Mouse (Mus musculus) ES-CJ7 (cell line): ENCODE measurements around the gene Rrbp1.

Source experiments
- DNase-seq: peaks from one replicate; pipeline ENCODE4 v3.0.0; 2011; ENCODE audit warnings: low read depth, low spot score

Gene Rrbp1

DNA sequence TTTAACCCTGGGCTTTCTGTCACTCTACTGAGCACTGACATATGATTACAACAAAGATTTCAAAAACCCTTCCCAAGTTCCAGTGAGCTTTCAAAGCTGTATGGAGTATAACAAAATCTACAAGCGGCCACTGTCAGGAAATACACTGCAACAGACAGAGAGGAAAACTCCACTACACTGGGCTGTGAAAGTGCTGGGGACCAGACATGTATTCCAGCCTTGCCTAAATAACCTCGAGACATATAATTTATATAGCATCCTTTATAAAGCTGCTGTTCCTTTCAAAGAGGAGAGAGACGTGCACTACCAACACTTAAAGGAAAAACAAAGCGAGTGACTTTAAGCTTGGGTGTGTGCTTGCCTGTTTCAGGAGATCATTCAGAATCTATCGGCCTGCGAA lies 4.4 kb downstream of the Rrbp1 start:
- DNase-seq: no peak

DNA sequence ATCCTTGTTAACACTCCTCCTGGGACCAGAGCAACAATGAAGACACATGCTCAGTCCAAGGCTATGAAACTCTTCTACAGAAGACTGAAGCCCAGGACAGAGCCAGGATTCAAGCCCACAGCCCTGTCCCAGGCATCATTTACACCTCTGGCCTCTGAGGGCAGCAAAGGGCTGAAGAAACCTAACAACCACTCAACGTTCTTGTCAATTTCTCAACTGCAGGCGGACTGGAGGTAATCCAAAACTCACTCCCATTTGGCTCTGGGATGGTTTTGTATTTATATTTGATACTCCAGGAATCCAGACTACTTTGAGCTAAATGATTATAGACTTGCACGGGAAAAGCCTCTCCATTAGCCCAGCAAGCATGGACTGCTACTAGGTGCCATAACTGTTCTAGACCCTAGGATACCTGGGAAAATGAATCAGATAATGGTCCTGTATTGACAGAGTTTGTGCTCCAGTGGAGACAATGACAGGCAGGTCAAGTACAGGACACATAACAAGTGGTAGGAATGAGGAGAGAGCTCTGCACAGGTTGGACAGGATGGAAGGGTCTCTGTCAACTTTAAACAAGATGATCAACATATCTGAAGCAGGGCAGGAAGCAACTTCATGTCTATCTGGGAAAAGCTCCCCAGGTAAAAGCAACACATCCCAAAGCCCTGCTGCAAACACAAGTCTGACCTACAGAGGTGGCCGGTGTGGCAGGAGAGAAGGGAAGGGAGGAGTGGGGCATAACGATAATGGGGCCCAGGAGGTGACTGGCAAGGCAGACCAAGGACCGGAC lies 5.7 kb downstream of the Rrbp1 start:
- DNase-seq: no peak

DNA sequence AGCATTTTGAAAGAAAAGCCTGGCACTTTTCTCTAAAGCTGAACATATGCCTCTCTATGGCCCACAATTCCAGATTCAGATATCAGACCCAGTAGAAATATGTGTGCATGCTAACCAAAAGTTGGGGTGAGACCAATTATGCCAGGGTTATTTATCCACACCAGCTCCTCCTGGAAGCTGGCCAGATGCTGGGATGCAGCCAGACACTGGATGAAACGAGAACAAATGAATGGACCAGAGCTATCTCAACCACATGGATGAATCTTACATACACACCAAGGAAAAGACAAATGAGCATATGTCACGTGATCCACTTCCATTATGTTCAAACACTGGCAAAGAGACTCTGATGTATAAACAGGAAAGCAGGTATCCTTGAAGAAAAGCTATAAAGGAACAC lies 7.5 kb downstream of the Rrbp1 start:
- no peak for DNase-seq

DNA sequence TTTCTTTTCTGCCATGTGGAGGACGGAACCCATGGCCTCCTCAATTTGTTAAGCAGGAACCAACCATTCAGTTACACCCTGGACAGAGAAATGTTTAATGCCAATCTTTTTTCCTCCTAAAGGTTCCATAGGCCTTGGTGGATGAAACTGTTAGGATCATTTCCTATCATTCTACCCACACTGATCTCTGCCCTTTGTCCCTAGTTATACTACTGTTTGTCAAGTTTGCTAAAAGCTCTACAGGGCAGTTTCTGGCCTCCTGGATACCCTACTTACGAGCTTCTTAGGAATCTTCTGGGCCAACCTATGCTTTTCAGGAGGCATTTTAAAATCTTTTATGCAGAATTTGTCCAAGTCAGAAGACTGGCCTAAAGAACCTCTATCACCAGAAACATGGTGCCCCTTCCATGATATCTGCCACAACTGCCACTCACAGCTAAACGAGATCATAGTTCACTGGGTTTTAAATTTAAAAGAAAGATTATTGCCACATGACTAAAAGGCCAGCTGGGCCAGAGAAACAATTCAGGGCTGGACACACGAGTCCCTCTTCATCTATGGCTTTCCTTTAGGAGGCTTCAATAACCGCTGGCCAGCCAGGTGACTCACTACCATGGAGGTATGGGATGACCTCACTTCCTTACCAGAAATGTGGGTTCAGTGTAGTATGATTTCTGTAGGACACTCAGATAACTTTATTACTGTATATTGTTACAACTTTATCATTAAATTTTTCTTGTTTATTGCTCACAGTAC lies 8.7 kb downstream of the Rrbp1 start:
- no peak for DNase-seq

DNA sequence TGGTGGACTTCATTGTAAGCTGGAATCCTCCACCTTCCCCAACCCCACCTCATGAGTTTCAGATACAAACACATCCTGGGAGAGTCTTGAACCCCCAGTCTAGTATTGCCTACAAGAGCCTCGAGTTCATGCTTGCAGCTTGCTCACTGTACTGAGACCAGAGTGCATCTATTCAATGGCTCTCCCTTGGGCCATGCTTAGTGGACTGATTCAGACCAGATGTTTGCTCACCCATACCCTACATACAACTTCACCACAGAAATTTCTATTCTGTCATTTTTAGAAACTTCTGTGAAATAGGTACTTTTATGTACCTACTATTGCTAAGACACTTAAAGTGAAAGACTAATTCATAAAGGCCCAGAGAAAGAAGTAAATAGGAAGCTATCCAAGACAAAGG lies 18.1 kb downstream of the Rrbp1 start:
- DNase-seq: no peak

DNA sequence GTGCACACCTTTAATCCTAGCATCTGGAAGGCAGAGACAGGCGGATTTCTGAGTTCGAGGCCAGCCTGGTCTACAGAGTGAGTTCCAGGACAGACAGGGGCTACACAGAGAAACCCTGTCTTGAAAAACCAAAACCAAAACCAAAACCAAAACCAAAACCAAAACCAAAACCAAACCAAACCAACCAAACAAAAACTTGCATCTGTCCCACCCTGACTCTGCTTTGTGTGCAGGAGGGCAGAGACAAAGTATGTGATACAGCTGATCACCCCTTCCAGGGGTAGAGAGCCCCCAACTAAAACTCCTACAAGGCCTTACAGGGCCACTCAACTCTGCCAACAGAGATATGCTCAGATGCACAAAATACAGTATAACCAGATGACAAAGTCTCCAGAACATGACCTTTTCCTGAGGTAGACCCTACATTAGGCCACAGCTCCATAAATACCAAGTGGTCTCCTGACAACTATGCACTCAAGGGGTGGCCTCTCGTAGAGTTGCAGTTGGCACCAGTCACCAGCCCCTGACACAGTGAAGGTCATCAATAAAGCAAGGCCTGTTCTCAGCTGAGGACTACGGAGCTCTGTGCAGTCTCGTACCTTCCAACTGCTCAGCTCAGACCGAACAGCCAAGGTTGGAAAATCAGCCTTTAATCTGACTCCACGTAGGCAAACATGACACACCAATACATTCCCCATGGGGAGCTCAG lies 18.9 kb downstream of the Rrbp1 start:
- DNase-seq: no peak

DNA sequence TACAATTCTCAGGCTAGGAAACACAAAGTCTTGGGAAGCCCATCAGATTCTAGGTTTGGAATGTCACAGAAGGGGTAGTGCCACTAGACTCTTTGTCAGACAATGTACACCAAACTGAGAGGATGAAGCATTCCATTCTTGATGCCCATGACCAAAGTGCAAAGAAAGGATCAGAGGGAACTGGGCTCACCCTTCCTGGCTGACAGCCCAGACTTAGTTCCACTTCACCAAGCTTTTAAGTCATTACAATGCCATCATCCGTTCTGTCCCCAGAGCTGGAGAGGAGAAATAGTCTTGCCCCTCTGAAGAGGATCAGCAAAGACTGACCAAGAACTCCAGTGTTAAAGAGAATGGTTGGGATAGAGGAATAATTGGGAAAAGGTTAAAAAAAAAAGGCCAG lies 20.1 kb downstream of the Rrbp1 start:
- DNase-seq: no peak

DNA sequence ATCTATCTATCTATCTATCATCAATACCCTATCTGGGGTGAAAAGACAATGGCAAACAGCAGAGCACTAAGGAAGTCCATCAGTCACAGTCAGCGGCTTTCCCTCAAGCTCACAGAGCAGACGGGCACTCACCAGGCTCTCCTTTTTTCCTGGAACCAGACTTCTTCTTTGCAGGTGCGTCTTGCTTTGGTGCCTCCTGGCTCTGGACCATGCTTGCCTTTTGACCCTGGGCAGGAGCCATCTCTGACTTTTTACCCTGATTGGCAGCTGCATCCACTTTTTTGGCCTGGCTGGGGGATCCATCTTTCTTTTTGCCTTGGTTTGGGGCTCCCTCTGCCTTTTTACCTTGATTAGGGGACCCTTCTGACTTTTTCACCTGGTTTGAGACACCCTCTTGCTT lies 23.0 kb downstream of the Rrbp1 start:
- DNase-seq: no peak

DNA sequence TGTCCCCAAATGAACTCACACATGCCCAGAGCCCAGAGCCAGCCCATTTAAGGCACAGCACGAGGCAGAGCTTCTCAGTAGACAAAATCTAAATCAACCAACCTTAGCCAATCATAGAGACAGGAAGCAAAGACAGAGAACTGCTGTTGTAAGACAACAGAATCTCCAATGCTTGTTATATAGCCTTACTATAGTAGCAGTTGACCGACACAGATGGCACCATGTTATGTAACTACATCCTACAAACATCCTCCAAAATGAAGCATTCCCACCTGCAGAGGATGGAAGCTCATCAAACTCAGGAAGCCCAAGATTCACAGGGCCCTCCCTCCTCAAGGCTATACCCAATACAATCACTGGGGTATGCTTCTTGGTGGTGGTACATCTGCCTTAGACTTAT lies 23.6 kb downstream of the Rrbp1 start:
- DNase-seq: no peak

DNA sequence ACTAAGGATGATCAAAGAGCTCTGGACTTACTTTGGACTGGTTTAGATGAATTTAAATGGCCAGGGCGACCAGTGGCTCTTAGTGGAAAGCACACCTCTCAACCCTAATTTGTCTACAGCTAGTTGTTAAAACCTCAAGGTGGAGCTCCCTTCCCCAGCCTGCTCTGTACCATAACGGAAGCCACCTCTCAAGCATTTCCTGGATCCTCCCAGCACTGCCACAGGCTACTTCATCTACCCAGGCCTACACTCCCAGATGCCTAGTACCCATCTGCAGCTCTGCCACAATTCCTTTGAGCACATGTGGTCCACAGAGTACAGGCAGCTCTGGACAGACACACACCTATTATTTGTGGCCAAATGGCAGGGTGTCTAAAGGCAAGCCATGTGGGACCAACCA lies 27.6 kb downstream of the Rrbp1 start:
- no peak for DNase-seq

DNA sequence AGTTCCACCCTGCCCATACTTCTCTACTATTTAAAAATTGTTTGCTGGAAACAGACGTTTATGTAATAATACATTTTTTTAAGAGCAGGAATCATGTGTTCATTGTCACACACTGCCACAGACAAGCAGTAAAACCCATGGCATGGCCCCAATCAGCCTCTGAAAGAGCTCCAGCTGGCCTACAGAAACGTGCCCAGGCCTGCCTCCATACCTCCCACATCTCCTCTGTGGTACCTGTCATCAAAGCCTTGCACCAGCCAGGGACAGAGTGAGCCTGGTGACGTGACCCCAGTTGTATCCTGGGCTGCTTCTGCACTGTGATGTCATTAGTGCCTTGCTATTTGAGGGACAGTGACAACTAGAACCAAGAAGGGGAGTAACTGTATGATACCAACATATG lies 28.2 kb downstream of the Rrbp1 start:
- no peak for DNase-seq

DNA sequence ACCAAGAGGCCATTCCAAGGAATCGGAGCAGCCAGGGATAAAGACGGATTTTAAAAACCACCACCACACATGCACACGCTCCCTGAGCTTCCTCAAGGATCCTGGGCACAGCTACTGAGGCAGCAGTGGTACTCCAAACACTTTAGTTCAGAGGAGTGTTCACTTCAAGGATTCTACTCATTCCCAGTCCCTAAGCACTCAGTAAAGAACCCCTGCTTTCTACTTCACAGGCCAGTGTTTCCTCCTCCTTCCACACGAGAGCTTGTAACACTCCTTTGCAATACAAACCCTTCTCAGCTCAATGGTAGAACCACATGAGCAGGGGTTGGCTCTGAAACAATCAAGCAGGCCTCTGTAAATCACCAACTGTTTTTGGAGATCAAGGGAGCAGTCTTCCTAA lies 28.9 kb downstream of the Rrbp1 start:
- DNase-seq: no peak

DNA sequence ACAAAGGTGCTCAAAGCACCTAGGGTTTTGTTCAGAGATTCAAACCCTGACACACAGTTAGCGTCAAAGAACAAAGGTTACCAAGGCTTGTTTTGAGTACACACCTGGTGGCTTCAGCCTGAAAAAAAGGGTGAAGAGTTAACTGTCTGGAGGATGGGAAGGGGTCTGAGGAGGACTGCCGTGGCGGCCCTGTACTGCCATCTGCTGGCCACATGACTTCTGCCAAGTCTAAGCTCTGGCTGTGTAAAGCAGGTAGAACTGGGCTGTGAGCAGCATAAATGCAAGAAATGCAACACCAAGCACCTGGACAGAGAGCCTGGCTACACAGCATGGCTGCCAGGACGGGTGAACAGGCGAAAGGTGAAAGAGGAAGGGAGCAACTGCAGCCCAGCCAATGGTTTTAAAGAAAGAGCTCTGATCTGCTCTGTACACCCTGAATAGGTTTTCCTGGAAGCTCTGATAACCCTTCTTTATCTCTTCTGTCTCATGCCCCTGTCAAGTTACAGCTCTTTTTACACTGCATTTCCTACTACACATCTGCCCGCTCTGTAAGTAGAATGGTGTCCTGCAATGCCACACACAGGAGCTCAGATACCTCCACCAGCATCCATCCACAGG lies 30.2 kb downstream of the Rrbp1 start:
- DNase-seq: peak; percentile 72

DNA sequence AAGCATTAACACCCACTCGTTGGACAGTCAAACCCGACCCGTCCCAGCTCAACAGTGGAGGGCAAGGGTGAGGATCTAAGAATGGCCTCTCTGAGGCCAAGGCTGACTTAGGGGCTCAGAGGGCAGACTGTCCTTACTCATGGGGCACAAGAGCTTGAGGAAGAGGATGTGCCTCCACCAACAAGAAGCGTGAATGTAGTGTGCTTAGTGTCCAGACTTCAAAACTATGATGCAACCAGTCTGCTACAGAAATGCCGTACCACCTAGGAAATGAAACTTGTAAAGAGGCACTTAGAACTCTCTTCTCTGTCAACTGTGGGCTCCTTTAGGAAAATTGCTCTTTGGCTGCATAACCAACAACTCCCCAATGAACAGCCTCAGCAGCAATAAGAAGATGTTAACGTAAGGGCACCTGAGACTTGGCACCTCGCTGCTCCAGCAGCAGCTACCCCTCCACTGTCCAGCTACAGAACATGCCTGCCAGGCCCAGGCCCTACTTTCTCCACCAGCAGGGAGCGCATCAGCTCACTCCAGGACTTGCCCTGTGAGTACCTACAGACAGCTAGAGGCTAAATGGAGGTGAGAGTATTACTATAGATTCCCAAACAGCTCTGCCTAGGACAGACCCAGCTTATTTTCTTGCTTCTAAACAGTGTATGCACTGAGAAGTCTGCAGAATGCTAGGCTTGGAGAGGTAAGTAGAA lies 32.5 kb downstream of the Rrbp1 start:
- DNase-seq: no peak

DNA sequence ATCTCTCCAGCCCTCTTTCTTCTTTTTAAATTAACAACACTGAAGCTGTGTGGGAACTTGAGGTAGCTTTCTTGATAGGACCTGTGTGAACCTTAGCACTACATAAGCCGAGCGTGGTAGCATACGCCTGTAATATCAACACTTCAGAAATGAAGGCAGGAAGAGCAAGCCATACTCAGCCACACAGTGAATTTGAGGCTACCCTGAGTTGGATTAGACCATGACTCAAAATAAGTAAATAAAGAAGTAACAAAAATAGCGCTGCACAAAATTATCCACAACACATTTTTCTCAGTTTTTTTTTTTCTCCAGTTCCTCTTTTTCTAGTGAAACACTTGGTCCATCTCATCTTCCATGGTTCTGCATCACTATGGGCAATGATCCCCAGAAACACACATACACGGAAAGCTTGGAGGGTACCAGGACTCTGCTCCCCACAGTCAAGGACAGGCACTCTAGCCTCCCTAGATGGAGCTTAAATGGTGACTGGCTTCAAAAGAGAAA lies 35.9 kb downstream of the Rrbp1 start:
- no peak for DNase-seq

DNA sequence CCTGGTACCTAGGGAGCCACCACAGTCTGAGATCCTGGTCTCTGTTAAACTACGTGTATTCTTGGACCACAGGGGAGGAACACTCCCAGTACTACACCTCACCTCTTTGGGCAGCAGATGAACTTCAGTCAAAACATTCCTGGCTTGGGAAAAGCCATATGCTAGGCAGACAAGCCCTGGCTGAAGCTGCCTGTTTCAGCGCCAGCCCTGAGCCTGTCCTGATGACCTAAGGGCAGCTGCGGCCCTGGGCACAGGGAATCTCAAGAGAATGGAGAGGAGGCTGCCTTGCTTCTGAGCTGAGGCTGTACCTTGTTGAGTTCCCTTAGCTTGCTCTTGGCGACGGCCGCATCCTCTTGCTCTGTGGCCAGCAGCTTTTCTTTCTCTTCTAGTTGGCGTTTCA lies 37.9 kb downstream of the Rrbp1 start:
- no peak for DNase-seq

DNA sequence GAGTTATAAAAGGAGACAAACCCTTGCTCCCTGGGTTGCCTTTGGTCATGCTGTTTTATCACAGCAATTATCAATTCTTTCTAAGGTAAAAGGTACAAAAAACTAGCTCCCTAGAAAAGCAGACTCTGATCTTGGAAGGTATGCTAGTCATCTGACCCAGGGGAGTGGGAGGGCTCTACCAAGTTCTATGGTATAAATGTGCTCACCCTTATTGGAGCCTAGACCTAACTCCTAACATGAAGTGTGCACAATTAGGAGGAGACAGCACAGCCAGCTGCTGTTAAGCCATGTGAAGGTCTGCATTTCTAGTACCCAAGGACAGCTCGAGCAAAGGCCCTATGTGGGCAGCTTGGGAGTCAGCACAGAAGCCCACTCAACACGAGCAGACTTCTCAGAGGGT lies 39.2 kb downstream of the Rrbp1 start:
- DNase-seq: no peak

DNA sequence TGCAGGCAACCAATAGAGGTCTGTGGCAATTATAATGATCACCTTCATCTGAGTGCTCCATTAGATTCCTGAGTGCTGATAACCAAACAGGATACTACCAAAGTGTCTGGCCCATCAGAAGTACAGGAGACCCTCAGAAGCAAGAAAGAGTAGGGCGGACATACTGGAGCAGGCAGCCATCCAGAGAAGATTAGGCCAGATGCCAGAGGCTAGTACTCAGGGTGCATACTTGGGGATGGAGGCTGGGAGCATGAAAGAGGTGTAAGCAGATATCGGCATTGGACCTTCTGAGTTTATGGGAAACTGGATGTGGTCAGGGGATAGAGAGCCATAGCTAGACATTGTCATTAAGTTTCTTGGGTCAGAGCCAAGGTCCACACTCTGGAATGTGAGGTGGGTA lies 40.2 kb downstream of the Rrbp1 start:
- no peak for DNase-seq

DNA sequence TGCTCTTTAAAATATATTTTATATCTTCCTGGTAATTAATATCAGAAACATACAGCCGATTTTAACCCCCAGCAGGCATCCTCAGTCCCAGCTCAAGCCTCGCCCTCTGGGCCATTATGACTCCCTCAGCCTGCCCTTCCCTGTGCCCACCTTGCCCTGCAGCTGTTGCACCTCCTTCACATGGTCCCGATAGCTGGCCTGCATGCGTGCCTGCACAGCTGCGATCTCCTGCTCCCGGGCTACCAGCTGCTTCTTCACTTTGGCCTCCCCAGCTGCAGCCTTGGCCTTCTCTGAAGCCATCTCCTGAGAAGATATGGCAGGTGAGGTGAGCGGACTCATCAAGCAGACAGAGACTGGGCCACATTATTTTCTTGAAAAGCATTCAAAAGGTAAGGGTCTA lies 41.8 kb downstream of the Rrbp1 start:
- DNase-seq: no peak

DNA sequence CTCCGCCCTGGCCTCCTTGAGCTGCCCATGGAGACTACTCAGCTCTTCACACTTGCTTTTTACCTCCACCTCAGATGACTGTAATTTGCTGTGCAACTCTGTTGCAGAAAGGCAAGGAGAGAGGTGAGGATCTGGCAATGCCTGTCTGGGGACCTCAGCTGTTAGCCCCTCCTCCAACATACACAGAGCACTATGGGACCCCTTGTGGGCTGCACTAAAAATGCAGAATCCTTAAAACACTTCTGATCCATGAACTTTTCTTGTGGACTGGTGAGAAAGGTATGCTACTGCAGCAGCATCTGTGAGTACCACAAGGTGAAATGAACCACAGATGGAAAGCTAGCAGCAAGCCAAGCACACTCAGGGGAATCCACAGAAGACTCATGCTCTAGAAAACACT lies 47.7 kb downstream of the Rrbp1 start:
- DNase-seq: peak; percentile 8

DNA sequence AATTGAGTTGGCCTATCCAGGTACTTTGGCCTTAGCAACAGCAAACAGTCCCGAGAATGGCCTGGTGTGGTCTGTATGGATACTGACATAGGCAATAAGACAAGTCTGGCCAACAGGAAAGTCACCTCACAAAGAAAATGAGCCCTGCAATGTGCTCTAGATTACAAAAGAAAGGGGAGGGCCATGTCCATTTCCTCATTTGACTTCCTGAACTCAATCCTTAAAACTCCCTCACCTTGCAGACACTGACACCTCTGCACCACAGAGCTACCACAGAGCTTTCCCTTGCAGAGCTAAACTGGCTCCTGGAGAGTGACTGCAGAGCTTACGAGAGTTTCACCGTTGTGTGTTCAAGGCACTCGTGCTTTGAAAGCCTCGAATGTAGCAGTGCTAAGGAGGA lies 48.9 kb downstream of the Rrbp1 start:
- DNase-seq: no peak
